Mouse (Mus musculus) kidney, postnatal 10 days (tissue): Measurements from ENCODE around the gene Ugt2a2.
A peak's percentile ranks its signal among the peaks of the same experiment; 100 is the strongest.
"Not testable (repeated sequence)": the region's sequence is repeated elsewhere in the genome, so short reads cannot be mapped to it uniquely, and the experiment has no call there.

Experiments
- DNase-seq: peaks from one replicate; pipeline ENCODE4 v3.0.0; 2021; ENCODE audit warnings: mixed read lengths

Ugt2a2 gene

GRCm38 (mm10) chr5:87482160-87482559, at the start of gene Ugt2a2:
Gene Ugt2a2, minus strand, starts transcription at chr5:87482260.
- no peak for DNase-seq

- not testable (repeated sequence) for DNase-seq
Measured at GRCm38 (mm10) chr5:87523561-87523960, 41.5 kb upstream of the Ugt2a2 start.

- no peak for DNase-seq
Measured at GRCm38 (mm10) chr5:87505776-87506458, 23.9 kb upstream of the Ugt2a2 start.

GRCm38 (mm10) chr5:87502687-87503086, 20.6 kb upstream of the Ugt2a2 start:
- DNase-seq = no peak

GRCm38 (mm10) chr5:87499341-87499740, 17.3 kb upstream of the Ugt2a2 start:
- no peak for DNase-seq

- DNase-seq = no peak
Measured at GRCm38 (mm10) chr5:87498936-87499335, 16.9 kb upstream of the Ugt2a2 start.

GRCm38 (mm10) chr5:87490771-87491170, 8.7 kb upstream of the Ugt2a2 start, which contains the start of gene Ugt2a1:
Gene Ugt2a1, minus strand, starts transcription at chr5:87490871.
- no peak for DNase-seq

GRCm38 (mm10) chr5:87486706-87487105, 4.6 kb upstream of the Ugt2a2 start, which contains the start of gene Gm43638:
Gene Gm43638, minus strand, starts transcription at chr5:87486806.
- DNase-seq = not testable (repeated sequence)

- DNase-seq = no peak
Measured at GRCm38 (mm10) chr5:87458810-87459209, 23.2 kb downstream of the Ugt2a2 start.

GRCm38 (mm10) chr5:87457701-87458100, 24.4 kb downstream of the Ugt2a2 start:
- no peak for DNase-seq

GRCm38 (mm10) chr5:87456216-87456850, 25.7 kb downstream of the Ugt2a2 start:
- peak; percentile 5 for DNase-seq

- DNase-seq = no peak
Measured at GRCm38 (mm10) chr5:87455519-87455918, 26.5 kb downstream of the Ugt2a2 start.

- DNase-seq = not testable (repeated sequence)
Measured at GRCm38 (mm10) chr5:87452514-87452913, 29.5 kb downstream of the Ugt2a2 start.

GRCm38 (mm10) chr5:87436264-87436663, 45.8 kb downstream of the Ugt2a2 start:
- DNase-seq = peak; percentile 18

GRCm38 (mm10) chr5:87425676-87426075, 56.4 kb downstream of the Ugt2a2 start:
- DNase-seq = no peak

GRCm38 (mm10) chr5:87424041-87424440, 58.0 kb downstream of the Ugt2a2 start, which contains the start of gene Ugt2b38:
Gene Ugt2b38, minus strand, starts transcription at chr5:87424203.
- not testable (repeated sequence) for DNase-seq
